Mouse (Mus musculus) stomach, embryonic 14.5 days (tissue): ENCODE data around the gene Phldb3. TPM values are rescaled to one million over a fixed set of nuclear protein-coding genes. Genes with fewer than 3 reads are reported as not detected.

Experiments
- ATAC-seq: fragments of 200-750 bp; cut with Nextera tagmentation; 2 replicates; pipeline ENCODE4 v1.8.0; 2017; ENCODE audit warnings: low read depth, moderate TSS enrichment; ENCODE audit not compliant: insufficient number of reproducible peaks, insufficient read depth, low FRiP score
- H3K27ac ChIP-seq: fragments of 300-500 bp; sonication (generic); 2 replicates; pipeline ENCODE4 v1.5.1; 2014; ENCODE audit warnings: mild to moderate bottlenecking, low read length, moderate library complexity, mixed read lengths
- H3K27me3 ChIP-seq: fragments of 300-500 bp; sonication (generic); 2 replicates; pipeline ENCODE4 v1.6.1; 2014; ENCODE audit warnings: low read length, control low read depth, mixed read lengths; ENCODE audit not compliant: control insufficient read depth, insufficient read depth
- H3K36me3 ChIP-seq: fragments of 300-500 bp; sonication (generic); 2 replicates; pipeline ENCODE4 v1.6.1; 2014; ENCODE audit warnings: mild to moderate bottlenecking, control low read depth, low read length, moderate library complexity, mixed read lengths; ENCODE audit not compliant: control insufficient read depth, insufficient read depth
- H3K4me1 ChIP-seq: fragments of 300-500 bp; sonication (generic); 2 replicates; pipeline ENCODE4 v1.6.1; 2014; ENCODE audit warnings: low read length, control low read depth, mixed read lengths; ENCODE audit not compliant: control insufficient read depth, insufficient read depth
- H3K4me2 ChIP-seq: fragments of 300-500 bp; sonication (generic); replicated peaks from 2 replicates; pipeline ENCODE4 v1.6.1; 2014; ENCODE audit warnings: low read depth, low read length, control low read depth
- H3K4me3 ChIP-seq: fragments of 300-500 bp; sonication (generic); 2 replicates; pipeline ENCODE4 v1.5.1; 2014; ENCODE audit warnings: low read depth, low read length, control low read depth
- H3K9ac ChIP-seq: fragments of 300-500 bp; sonication (generic); replicated peaks from 2 replicates; pipeline ENCODE4 v1.6.1; 2014; ENCODE audit warnings: low read depth, mild to moderate bottlenecking, control low read depth, low read length, moderate library complexity, mixed read lengths
- H3K9me3 ChIP-seq: fragments of 300-500 bp; sonication (generic); 2 replicates; pipeline ENCODE4 v1.6.1; 2016; ENCODE audit warnings: low read depth, low read length, control low read depth; ENCODE audit not compliant: control insufficient read depth
- WGBS: fragments of 180-500 bp; shearing (Covaris S2); extraction: QIAGEN DNeasy Blood & Tissue Kit; methylation state at CpG from one replicate; pipeline ENCODE4 v1.1.7; 2014; 5-methylcytosine and 5-hydroxymethylcytosine counted together
- polyA plus RNA-seq: library from polyadenylated mRNA; unstranded; fragments of >200 nt; fragmentation: Nextera tagmentation; extraction: Ambion mirVana; gene quantifications from 2 replicates; pipeline ENCODE4 v1.2.1, GENCODE M21; 2014

Phldb3 gene
- 0.64 and 1.1 TPM in 2 replicates for polyA plus RNA-seq

- peak; percentile 62 for ATAC-seq
- H3K4me3 ChIP-seq = peak within 1 kb of the TSS; percentile 43
- H3K36me3 ChIP-seq = no peaks in the 10 kb centered on the region
- H3K4me2 ChIP-seq = peak within 1 kb of the TSS; percentile 78
- peaks cover 12% of the 10 kb centered on the region; the same call in 1 of the 2 replicates for H3K4me1 ChIP-seq
- H3K27me3 ChIP-seq = peaks cover 19% of the 10 kb centered on the region; the same call in 1 of the 2 replicates
- 3% methylated on average over 27 of the region's 27 CpGs for WGBS
- peak within 1 kb of the TSS; percentile 82 for H3K27ac ChIP-seq
- no peaks in the 10 kb centered on the region for H3K9me3 ChIP-seq
- H3K9ac ChIP-seq = 0 out of 2 replicates have a peak within 1 kb of the TSS, but pooled peaks have one; percentile 25
Observed at GRCm38 (mm10) chr7:24610144-24610878, at the start of gene Phldb3. Phldb3 (plus strand) TSS chr7:24610763.

GRCm38 (mm10) chr7:24561450-24561849 is 49.1 kb upstream of the Phldb3 start:
- H3K27me3 ChIP-seq = no peaks in the 10 kb centered on the region
- H3K4me2 ChIP-seq = no peak overlapping the region
- H3K4me1 ChIP-seq = no peaks in the 10 kb centered on the region
- no peak overlapping the region for H3K4me3 ChIP-seq
- H3K36me3 ChIP-seq = peaks cover 38% of the 10 kb centered on the region
- H3K27ac ChIP-seq = no peak overlapping the region
- ATAC-seq = no peak
- no peak overlapping the region for H3K9ac ChIP-seq
- WGBS = 86% methylated on average over 4 of the region's 4 CpGs
- no peaks in the 10 kb centered on the region for H3K9me3 ChIP-seq

GRCm38 (mm10) chr7:24563191-24563836 is 47.2 kb upstream of the Phldb3 start:
- no peak for ATAC-seq
- Histone ChIP-seq H3K27me3 (no peaks in the 10 kb centered on the region), H3K4me1 (no peaks in the 10 kb centered on the region), H3K36me3 (peaks cover 52% of the 10 kb centered on the region), H3K9ac (no peak overlapping the region), H3K4me3 (no peak overlapping the region), H3K27ac (no peak overlapping the region), H3K4me2 (no peak overlapping the region), H3K9me3 (no peaks in the 10 kb centered on the region)
- 93% methylated on average over 8 of the region's 8 CpGs for WGBS

GRCm38 (mm10) chr7:24563837-24564206 is 46.7 kb upstream of the Phldb3 start:
- no peak overlapping the region for H3K4me3 ChIP-seq
- no peak overlapping the region for H3K4me2 ChIP-seq
- no peaks in the 10 kb centered on the region for H3K9me3 ChIP-seq
- H3K36me3 ChIP-seq = peaks cover 54% of the 10 kb centered on the region
- WGBS = 95% methylated on average over 4 of the region's 4 CpGs
- no peak for ATAC-seq
- H3K27me3 ChIP-seq = no peaks in the 10 kb centered on the region
- no peak overlapping the region for H3K9ac ChIP-seq
- no peak overlapping the region for H3K27ac ChIP-seq
- no peaks in the 10 kb centered on the region for H3K4me1 ChIP-seq

GRCm38 (mm10) chr7:24564607-24565265 is 45.8 kb upstream of the Phldb3 start:
- 69% methylated on average over 6 of the region's 6 CpGs for WGBS
- Histone ChIP-seq H3K9me3 (no peaks in the 10 kb centered on the region), H3K27ac (no peak overlapping the region), H3K4me3 (no peak overlapping the region), H3K9ac (no peak overlapping the region), H3K4me1 (no peaks in the 10 kb centered on the region), H3K27me3 (no peaks in the 10 kb centered on the region), H3K4me2 (no peak overlapping the region), H3K36me3 (peaks cover 53% of the 10 kb centered on the region)
- ATAC-seq = no peak

GRCm38 (mm10) chr7:24565627-24566026 is 44.9 kb upstream of the Phldb3 start:
- 96% methylated on average over 11 of the region's 11 CpGs for WGBS
- H3K9me3 ChIP-seq = no peaks in the 10 kb centered on the region
- no peaks in the 10 kb centered on the region for H3K4me1 ChIP-seq
- ATAC-seq = no peak
- H3K36me3 ChIP-seq = peaks cover 52% of the 10 kb centered on the region
- H3K4me2 ChIP-seq = no peak overlapping the region
- H3K4me3 ChIP-seq = no peak overlapping the region
- H3K27ac ChIP-seq = no peak overlapping the region
- H3K9ac ChIP-seq = no peak overlapping the region
- H3K27me3 ChIP-seq = no peaks in the 10 kb centered on the region

GRCm38 (mm10) chr7:24566206-24566605 is 44.4 kb upstream of the Phldb3 start:
- H3K4me1 ChIP-seq = no peaks in the 10 kb centered on the region
- no peak overlapping the region for H3K4me2 ChIP-seq
- no peak overlapping the region for H3K9ac ChIP-seq
- ATAC-seq = no peak
- no peak overlapping the region for H3K4me3 ChIP-seq
- H3K36me3 ChIP-seq = peaks cover 49% of the 10 kb centered on the region
- no peaks in the 10 kb centered on the region for H3K9me3 ChIP-seq
- H3K27ac ChIP-seq = no peak overlapping the region
- WGBS = 89% methylated on average over 9 of the region's 9 CpGs
- no peaks in the 10 kb centered on the region for H3K27me3 ChIP-seq

- Histone ChIP-seq H3K9me3 (no peaks in the 10 kb centered on the region), H3K4me2 (no peak overlapping the region), H3K9ac (no peak overlapping the region), H3K36me3 (peaks cover 51% of the 10 kb centered on the region), H3K4me1 (no peaks in the 10 kb centered on the region), H3K27ac (no peak overlapping the region), H3K4me3 (no peak overlapping the region), H3K27me3 (no peaks in the 10 kb centered on the region)
- no peak for ATAC-seq
- 88% methylated on average over 4 of the region's 4 CpGs for whole genome bisulfite sequencing
Observed at GRCm38 (mm10) chr7:24568512-24568911, 42.1 kb upstream of the Phldb3 start.
